Mouse (Mus musculus) T-helper 1 cell (primary cell): ENCODE results near the gene Hoxa6.

Source experiments
- in situ Hi-C: fragments of 300-600 bp; cut with MboI, MseI; formaldehyde crosslinking; loops from one replicate; pipeline ENCODE4 v1.15.1; 2025; ENCODE audit warnings: high pct_unique_total_duplicates

The Hoxa6 gene

DNA sequence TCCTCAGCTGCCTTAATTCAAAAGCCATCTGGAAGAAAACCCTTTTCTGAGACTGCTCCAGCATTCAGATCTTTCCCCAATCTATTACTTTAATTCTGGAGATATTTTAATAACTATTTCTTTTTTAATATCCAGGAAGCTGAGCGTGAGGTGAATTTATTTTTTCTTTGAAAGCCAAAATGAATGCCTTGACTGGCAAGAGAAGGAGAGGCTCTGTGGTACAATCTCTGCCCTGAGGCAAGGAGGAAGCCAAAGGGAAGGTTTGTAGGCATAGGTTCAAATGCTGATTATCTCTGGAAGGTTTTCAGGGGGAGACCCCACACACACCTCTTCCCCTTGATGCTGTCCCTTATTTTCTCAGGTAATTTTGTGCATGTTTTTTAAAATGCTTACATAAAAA is 41.3 kb downstream of the Hoxa6 start:
- in situ Hi-C loops = no loop called here

DNA sequence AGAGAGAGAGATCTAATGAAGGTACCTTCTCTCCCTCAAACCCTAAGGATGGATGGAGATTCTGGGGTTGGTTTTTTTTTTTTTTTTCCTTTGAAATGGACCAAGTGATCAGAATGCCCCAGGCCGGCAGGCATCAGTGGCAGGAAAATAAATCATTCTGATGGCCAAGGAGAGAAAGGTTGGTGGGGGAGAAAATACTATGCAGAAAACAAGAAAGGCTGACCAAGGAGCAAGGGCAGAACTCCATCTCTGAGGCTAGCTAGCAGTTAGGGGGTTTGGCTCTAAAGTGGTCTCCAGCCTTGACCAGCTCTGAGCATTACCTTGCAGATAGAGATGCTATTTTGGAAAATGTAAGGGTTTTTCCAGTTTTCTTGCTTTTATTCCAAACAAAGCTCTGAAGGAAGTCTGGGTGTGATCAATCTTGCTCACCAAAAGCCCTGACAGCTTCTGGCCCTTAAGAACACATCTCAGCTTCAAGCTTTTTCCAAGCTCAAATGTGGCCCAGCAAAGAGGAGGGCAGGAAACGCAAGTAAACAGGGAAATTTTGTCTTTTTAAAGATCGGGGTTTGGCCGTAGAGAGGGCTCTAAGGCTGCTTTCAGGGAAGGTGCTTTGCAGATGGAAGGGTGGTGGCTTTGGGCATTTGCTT is 42.0 kb downstream of the Hoxa6 start:
- in situ Hi-C loops = no loop called here

DNA sequence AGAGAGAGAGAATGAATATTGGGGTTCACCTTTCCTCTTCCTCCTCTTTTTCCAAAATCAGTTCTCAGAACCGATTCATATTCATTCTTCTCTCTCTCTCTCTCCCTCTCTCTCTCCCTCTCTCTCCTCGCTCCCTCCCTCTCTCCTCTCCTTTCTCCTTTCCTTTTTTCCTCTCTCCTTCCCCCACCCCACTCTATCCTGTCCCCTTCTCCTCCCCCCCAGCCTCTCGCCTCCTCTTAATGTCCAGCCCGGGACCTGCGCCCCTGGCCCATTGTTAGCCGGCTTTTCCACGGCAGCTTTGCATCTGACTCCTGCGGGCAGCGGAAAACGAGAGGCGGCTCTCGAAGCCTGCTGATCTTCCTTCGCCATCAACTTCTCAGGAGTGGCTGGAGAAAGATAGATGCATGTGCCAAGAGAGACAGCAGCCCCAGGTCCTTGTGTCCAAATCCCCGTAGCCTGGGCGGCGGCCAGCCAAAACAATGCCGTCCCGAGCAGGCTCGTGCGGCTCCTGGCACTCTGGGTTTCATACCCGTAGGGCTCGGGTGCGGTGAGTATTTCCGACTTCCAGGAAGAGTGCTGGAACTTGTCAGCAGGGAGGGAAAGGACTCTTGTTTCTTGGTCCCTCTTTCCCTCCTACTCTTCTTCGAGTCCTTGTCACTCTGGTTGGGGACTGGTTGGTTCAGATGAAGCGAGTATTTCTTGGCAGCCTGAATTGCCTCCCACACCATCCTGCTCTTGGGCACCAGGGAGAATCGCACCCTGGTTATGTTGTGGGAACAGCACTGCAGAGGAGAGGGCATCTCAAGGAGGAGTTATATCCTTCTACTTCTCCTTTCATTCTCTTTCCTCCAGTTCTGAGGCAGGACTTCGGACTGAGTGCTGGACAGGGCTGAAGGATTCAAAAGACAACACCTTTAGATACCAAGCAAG is 42.8 kb downstream of the Hoxa6 start:
- in situ Hi-C loops = no loop called here

DNA sequence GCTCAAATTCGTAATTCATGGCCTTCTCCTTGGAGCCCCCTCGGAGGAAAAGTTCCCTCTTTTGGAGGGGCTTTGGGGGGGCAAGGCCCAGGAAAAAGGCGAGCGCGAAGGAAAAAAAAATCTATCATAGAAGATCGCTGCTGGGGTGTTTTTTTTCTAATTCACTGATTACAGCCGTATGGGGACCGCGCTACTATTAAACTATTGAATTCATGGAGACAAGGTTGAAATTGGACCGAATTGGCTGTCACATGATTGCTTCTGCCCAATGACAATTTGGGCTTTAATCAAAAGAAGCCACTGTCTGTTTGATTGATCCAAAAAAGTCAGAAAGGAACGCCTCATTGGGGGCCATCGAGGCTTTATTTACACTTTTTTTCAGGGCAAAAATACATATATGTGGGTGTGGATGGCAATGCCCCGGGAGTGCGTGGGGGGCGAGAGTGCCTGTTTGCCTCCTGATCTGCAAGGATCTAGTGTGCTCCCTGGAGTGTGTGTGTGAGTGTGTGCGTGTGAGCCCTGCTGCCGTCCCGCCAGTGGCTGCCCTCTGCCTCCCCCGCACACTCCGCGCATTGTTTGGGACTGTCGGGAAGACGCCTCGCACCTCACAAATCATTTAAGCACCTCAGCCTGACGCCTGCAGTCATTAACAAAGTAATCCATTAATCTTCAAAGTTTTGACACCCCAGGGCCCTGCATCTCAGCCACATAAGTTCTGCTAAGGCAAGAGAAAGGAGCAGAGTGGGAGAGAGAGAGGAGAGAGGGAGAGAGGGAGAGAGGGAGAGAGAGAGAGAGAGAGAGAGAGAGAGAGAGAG is 43.7 kb downstream of the Hoxa6 start, which contains the start of gene Hoxa2:
Gene Hoxa2, minus strand, starts transcription at position 206 of the 815 bp plus-strand sequence.
- in situ Hi-C loops = no loop called here

DNA sequence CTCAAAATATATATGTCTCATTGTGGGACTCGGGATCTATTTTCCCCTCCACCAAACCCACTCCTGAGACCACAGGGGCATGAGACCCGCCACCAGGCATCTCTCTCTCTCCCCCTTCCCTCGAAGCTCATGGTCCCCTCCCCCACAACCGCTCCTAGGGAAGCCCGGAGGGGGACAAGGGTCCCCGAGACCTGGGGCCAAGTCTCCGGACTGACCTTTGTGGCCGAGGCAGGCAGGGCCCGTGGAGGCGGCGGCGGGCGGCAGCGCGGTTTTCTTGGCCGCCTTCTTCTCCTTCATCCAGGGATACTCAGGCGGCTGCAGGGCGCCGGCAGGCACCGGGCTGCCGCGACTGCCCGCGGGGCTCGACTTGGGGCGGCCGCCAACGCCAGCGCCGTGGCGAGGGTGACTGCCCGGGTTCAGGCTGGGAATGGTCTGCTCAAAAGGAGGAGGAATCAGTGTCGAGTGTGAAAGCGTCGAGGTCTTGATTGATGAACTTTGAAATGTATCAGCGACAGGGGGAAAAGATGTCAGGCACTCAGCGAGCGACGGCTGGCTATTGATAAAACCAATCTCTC is 44.4 kb downstream of the Hoxa6 start:
- in situ Hi-C loops = no loop called here

GRCm38 (mm10) chr6:52163366-52164031 is 45.0 kb downstream of the Hoxa6 start:
- in situ Hi-C loops = no loop called here

- in situ Hi-C loops = no loop called here
Measured at GRCm38 (mm10) chr6:52162611-52163365, 45.7 kb downstream of the Hoxa6 start.

- in situ Hi-C loops = no loop called here
Measured at GRCm38 (mm10) chr6:52162093-52162380, 46.5 kb downstream of the Hoxa6 start.

DNA sequence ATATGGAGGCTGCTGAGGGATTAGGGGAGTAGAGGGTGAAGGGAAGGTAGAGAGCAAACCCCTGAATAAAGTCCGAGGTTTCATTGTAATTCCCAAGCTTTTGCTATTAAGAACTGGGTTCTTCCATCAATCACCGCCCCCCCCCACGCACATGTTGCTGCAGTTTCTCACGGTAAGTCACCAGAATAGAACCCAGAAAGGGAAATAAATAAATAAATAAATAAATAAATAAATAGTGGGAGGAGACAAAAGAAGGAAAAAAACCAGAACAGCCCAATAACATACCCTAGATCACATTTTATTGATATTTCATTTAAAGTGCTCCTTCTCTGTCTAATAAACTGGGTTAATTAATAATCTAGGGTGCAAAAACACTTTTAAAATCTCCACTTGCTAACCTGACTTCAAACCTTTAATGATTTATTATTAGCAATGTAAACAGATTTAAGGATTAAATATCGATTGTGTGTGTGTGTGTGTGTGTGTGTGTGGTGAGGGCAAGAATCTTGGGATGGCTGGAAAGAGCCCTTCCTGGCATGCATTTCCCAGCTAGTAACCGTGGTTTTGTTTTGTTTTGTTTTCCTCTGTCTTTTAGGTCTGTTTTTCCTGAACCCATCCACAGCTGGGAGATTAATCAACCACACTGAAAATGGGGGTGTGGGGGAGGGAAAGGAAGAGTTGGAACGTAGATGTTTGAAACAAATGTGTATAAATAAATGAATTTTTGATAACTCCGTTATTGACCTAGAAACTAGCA is 47.0 kb downstream of the Hoxa6 start:
- in situ Hi-C loops = no loop called here

DNA sequence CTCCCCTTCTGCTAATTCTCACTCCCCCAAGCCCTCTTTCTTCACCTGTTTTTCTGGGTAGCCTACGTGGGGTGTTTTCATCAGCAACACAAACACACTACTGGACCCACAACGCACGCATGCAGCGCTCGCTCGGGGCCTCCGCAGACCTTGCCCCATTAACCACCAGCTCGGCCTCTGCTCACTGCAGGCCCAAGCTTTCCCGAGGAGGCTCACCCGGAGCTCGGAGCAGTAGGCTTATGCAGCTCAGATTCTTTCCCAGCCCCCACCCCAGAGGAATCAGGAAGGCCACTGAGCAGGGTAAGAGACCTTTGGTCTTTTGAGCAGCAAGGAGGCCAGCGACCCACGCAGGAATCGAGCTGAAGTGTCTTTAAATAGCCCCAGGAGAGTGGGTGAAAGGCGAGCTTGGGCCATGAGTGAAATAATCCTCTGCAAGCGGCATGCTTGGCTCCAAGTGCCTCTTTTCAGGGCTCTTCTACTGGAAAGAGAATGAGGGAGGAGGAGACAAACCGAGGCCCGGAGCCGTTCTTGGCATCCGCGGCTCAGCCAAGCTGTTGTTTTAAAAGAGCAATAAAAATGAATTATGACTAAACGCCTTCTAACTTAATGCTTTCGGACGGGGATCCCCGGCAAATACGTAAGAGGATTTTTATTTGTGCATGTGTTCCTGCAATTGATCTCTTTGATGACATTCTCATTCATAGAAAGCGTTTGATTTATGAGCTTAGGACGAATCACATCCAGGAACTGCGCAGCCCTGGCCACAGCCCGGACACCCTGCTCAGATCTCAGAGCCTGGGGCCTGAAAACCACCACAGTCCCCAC is 47.8 kb downstream of the Hoxa6 start:
- in situ Hi-C loops = no loop called here

DNA sequence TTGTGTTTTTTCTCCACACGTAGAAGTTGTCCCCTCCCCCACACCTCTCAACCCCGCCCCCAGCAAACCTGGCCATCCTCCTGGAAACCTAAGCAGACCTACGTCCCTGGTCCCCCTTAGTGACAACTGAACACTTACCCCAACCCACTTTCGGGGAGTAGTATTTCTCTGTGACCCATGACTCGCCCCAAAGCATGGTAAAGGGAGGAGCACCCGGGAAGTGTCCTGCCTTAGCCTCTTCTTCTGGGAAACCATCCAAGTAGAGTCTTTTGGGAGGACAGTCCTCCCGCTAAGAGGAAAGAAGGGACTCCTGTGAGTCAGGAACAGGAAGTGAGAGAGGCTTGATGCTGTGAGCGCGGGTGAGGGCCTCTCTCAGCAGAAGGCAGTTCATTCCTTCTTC is 48.5 kb downstream of the Hoxa6 start:
- in situ Hi-C loops = no loop called here

DNA sequence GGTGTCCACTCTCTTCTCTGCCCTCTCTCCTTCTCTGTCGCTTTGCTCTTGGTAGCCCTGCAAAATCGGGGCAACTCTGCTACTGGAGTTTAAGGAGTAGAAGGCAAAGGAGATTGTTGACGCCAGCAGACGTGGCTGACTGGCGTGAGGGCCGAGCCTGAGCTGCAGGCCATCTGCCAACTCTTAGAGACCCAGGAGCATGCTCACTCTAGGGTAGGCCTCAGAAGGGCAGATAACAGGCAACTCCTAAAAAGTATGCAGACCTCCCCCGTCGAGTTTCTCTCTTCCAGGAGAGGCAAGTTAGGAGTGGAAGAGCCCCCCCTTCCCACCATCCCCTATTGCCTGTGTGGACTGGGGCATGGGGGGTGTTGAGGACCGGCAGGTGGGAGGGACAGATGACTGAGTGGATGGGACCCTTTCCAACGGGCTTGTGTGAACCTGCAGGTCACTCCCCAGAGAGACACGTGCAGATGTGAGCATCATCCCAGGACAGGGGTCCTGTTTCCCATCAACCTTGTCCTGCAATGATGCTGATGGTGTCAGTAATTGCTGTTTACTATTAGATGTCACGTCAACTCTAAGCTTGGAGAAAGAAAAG is 49.3 kb downstream of the Hoxa6 start:
- in situ Hi-C loops = no loop called here

- in situ Hi-C loops = no loop called here
Measured at GRCm38 (mm10) chr6:52158276-52159051, 50.1 kb downstream of the Hoxa6 start, which contains the start of gene Hoxa1. TSS of gene Hoxa1 (minus strand) at chr6:52158317.

GRCm38 (mm10) chr6:52157466-52158275 is 50.9 kb downstream of the Hoxa6 start:
- in situ Hi-C loops = no loop called here

- in situ Hi-C loops = no loop called here
Measured at GRCm38 (mm10) chr6:52156551-52157200, 51.8 kb downstream of the Hoxa6 start.
